Mouse (Mus musculus): ENCODE results near the gene Rab28. TPM values are rescaled to one million over a fixed set of nuclear protein-coding genes. Genes with fewer than 3 reads are reported as not detected.

Rab28 gene
- total and polyA plus RNA-seq, 2 experiments from 2014 or later, result 39.6 to 51.4 TPM

- Histone ChIP-seq H3K4me1 (ENCODE audit: insufficient read depth, low read length) (no peaks in the 10 kb centered on the region), H3K36me3 (ENCODE audit: insufficient read depth, low read length) (no peaks in the 10 kb centered on the region), H3K27me3 (ENCODE audit: insufficient read depth, low read length) (no peaks in the 10 kb centered on the region), H3K27ac (ENCODE audit: low read depth, low read length) (no peak overlapping the region), H3K4me3 (ENCODE audit: low read depth, low read length) (no peak overlapping the region), H3K9ac (replicated peaks; ENCODE audit: low read length, poor library complexity, severe bottlenecking) (no peak overlapping the region), H3K9me3 (ENCODE audit: low read length) (no peaks in the 10 kb centered on the region), H3K4me2 (ENCODE audit: low read depth, low read length, poor library complexity, severe bottlenecking) (no peak overlapping the region)
- WGBS, result 94% methylated on average over 1 of the region's 1 CpGs
- DNase-seq (ENCODE audit: low spot score) (no peak), ATAC-seq (ENCODE audit: low FRiP score) (no peak)
- no peak for TF ChIP-seq CTCF (IDR thresholded peaks at IDR 0.05)
Observed at GRCm38 (mm10) chr5:41618966-41619365, 89.0 kb downstream of the Rab28 start.

- 51% methylated on average over 5 of the region's 5 CpGs for WGBS
- no peak for TF ChIP-seq CTCF (IDR thresholded peaks at IDR 0.05)
- Histone ChIP-seq H3K27ac (ENCODE audit: low read depth, low read length) (no peak overlapping the region), H3K4me1 (ENCODE audit: insufficient read depth, low read length) (no peaks in the 10 kb centered on the region), H3K9ac (replicated peaks; ENCODE audit: low read length, poor library complexity, severe bottlenecking) (no peak overlapping the region), H3K9me3 (ENCODE audit: low read length) (no peaks in the 10 kb centered on the region), H3K4me3 (ENCODE audit: low read depth, low read length) (no peak overlapping the region), H3K4me2 (ENCODE audit: low read depth, low read length, poor library complexity, severe bottlenecking) (no peak overlapping the region), H3K36me3 (ENCODE audit: insufficient read depth, low read length) (no peaks in the 10 kb centered on the region), H3K27me3 (ENCODE audit: insufficient read depth, low read length) (no peaks in the 10 kb centered on the region)
- DNase-seq (ENCODE audit: low spot score) (peak; percentile 52), ATAC-seq (ENCODE audit: low FRiP score) (no peak)
Observed at GRCm38 (mm10) chr5:41610447-41611030, 97.4 kb downstream of the Rab28 start.

GRCm38 (mm10) chr5:41596242-41597117 is 111.5 kb downstream of the Rab28 start:
- H3K9me3 ChIP-seq (ENCODE audit: low read length), result no peaks in the 10 kb centered on the region
- H3K4me1 ChIP-seq (ENCODE audit: insufficient read depth, low read length), result no peaks in the 10 kb centered on the region; the same call in 1 of the 2 replicates
- no peaks in the 10 kb centered on the region for H3K27me3 ChIP-seq (ENCODE audit: insufficient read depth, low read length)
- no peak overlapping the region for H3K4me2 ChIP-seq (ENCODE audit: low read depth, low read length, poor library complexity, severe bottlenecking)
- no peaks in the 10 kb centered on the region for H3K36me3 ChIP-seq (ENCODE audit: insufficient read depth, low read length)
- H3K9ac ChIP-seq (replicated peaks; ENCODE audit: low read length, poor library complexity, severe bottlenecking), result no peak overlapping the region
- WGBS, result 95% methylated on average over 3 of the region's 3 CpGs
- TF ChIP-seq CTCF (IDR thresholded peaks at IDR 0.05), result no peak
- ATAC-seq (ENCODE audit: low FRiP score) (peak; percentile 91), DNase-seq (ENCODE audit: low spot score) (peak; percentile 76)
- no peak overlapping the region for H3K4me3 ChIP-seq (ENCODE audit: low read depth, low read length)
- H3K27ac ChIP-seq (ENCODE audit: low read depth, low read length), result peak overlapping the region; percentile 39

- no peaks in the 10 kb centered on the region for H3K27me3 ChIP-seq (ENCODE audit: insufficient read depth, low read length)
- no peak overlapping the region for H3K9ac ChIP-seq (replicated peaks; ENCODE audit: low read length, poor library complexity, severe bottlenecking)
- no peaks in the 10 kb centered on the region for H3K9me3 ChIP-seq (ENCODE audit: low read length)
- no peak; the same call in 1 of the 2 replicates for ATAC-seq (ENCODE audit: low FRiP score)
- WGBS, result 66% methylated on average over 3 of the region's 3 CpGs
- no peak overlapping the region for H3K4me3 ChIP-seq (ENCODE audit: low read depth, low read length)
- H3K4me2 ChIP-seq (ENCODE audit: low read depth, low read length, poor library complexity, severe bottlenecking), result no peak overlapping the region
- no peak; the same call in 1 of the 2 replicates for TF ChIP-seq CTCF (IDR thresholded peaks at IDR 0.05)
- H3K36me3 ChIP-seq (ENCODE audit: insufficient read depth, low read length), result no peaks in the 10 kb centered on the region
- peak; percentile 67 for DNase-seq (ENCODE audit: low spot score)
- H3K27ac ChIP-seq (ENCODE audit: low read depth, low read length), result no peak overlapping the region
- H3K4me1 ChIP-seq (ENCODE audit: insufficient read depth, low read length), result no peaks in the 10 kb centered on the region; the same call in 1 of the 2 replicates
Observed at GRCm38 (mm10) chr5:41595199-41595598, 112.8 kb downstream of the Rab28 start.

- H3K4me2 ChIP-seq (ENCODE audit: low read depth, low read length, poor library complexity, severe bottlenecking), result no peak overlapping the region
- H3K9me3 ChIP-seq (ENCODE audit: low read length), result no peaks in the 10 kb centered on the region
- 87% methylated on average over 2 of the region's 2 CpGs for WGBS
- TF ChIP-seq CTCF (IDR thresholded peaks at IDR 0.05), result no peak
- H3K4me1 ChIP-seq (ENCODE audit: insufficient read depth, low read length), result no peaks in the 10 kb centered on the region
- ATAC-seq (ENCODE audit: low FRiP score) (no peak), DNase-seq (ENCODE audit: low spot score) (peak; percentile 51)
- H3K36me3 ChIP-seq (ENCODE audit: insufficient read depth, low read length), result no peaks in the 10 kb centered on the region
- no peak overlapping the region for H3K9ac ChIP-seq (replicated peaks; ENCODE audit: low read length, poor library complexity, severe bottlenecking)
- no peaks in the 10 kb centered on the region for H3K27me3 ChIP-seq (ENCODE audit: insufficient read depth, low read length)
- H3K4me3 ChIP-seq (ENCODE audit: low read depth, low read length), result no peak overlapping the region
- no peak overlapping the region for H3K27ac ChIP-seq (ENCODE audit: low read depth, low read length)
Observed at GRCm38 (mm10) chr5:41578051-41578450, 129.9 kb downstream of the Rab28 start.

Other genes starting within 250 kb of the Rab28 start
- gene Nkx3-2, start 56.3 kb upstream of the Rab28 start, total RNA-seq (2014; rRNA removed), result not detected in 2 replicates
- gene Nkx3-2, start 56.3 kb upstream of the Rab28 start, polyA plus RNA-seq (2015; fragmentation: Nextera tagmentation; extraction: Ambion mirVana), result not detected in 2 replicates
- gene Bod1l, start 136.2 kb upstream of the Rab28 start, total RNA-seq (2014; rRNA removed), result 16.6 and 20.0 TPM in 2 replicates
- 24.2 and 30.6 TPM in 2 replicates for gene Bod1l, start 136.2 kb upstream of the Rab28 start, polyA plus RNA-seq (2015; fragmentation: Nextera tagmentation; extraction: Ambion mirVana)

Measured in midbrain, postnatal 0 days (tissue).